Mouse (Mus musculus) cortical plate, adult 2 months (tissue): Measurements from ENCODE around the gene Dlg2. TPM values are rescaled to one million over a fixed set of nuclear protein-coding genes. Genes with fewer than 3 reads are reported as not detected.

ENCODE experiments used
- H3K27ac ChIP-seq: fragments of 200-500 bp; 2 replicates; pipeline ENCODE4 v1.5.1; 2012; ENCODE audit warnings: low read length, control low read depth, inconsistent platforms; ENCODE audit not compliant: insufficient read depth
- H3K4me1 ChIP-seq: fragments of 200-500 bp; 2 replicates; pipeline ENCODE4 v1.6.1; 2011; ENCODE audit warnings: low read length; ENCODE audit not compliant: control insufficient read depth, insufficient read depth
- H3K4me3 ChIP-seq: fragments of 200-500 bp; 2 replicates; pipeline ENCODE4 v1.5.1; 2011; ENCODE audit warnings: mild to moderate bottlenecking, low read length, control low read depth; ENCODE audit not compliant: insufficient read depth
- CTCF ChIP-seq: fragments of 200-500 bp; IDR thresholded peaks from 2 replicates; pipeline ENCODE4 v1.5.1; 2011; ENCODE audit warnings: mild to moderate bottlenecking, control low read depth, low read length; ENCODE audit not compliant: insufficient read depth; ENCODE audit errors: extremely low read depth
- POLR2A ChIP-seq: fragments of 200-500 bp; IDR thresholded peaks from 2 replicates; pipeline ENCODE4 v1.6.1; 2011; ENCODE audit warnings: mild to moderate bottlenecking, low read length, control low read depth; ENCODE audit not compliant: insufficient read depth; ENCODE audit errors: extremely low read depth
- polyA plus RNA-seq: library from polyadenylated mRNA; depleted of rRNA; stranded (reverse); fragments of >200 nt; gene quantifications from 2 replicates; pipeline ENCODE4 v1.2.3, GENCODE M21; 2012

The Dlg2 gene
- polyA plus RNA-seq, 1 experiment = 139 TPM

GRCm38 (mm10) chr7:91832207-91832606 lies 1355.7 kb downstream of the Dlg2 start:
- no peak overlapping the region for H3K27ac ChIP-seq
- TF ChIP-seq POLR2A (no peak), CTCF (no peak)
- H3K4me3 ChIP-seq = no peak overlapping the region
- H3K4me1 ChIP-seq = no peaks in the 10 kb centered on the region

- Histone ChIP-seq H3K4me3 (no peak overlapping the region), H3K4me1 (peaks cover 4% of the 10 kb centered on the region; the same call in 1 of the 2 replicates), H3K27ac (no peak overlapping the region)
- TF ChIP-seq POLR2A (no peak), CTCF (no peak)
Observed at GRCm38 (mm10) chr7:91845723-91846122, 1369.3 kb downstream of the Dlg2 start.

GRCm38 (mm10) chr7:91849364-91849763 lies 1372.9 kb downstream of the Dlg2 start:
- H3K27ac ChIP-seq = no peak overlapping the region
- peaks cover 2% of the 10 kb centered on the region; the same call in 1 of the 2 replicates for H3K4me1 ChIP-seq
- TF ChIP-seq POLR2A (no peak), CTCF (no peak)
- H3K4me3 ChIP-seq = no peak overlapping the region

GRCm38 (mm10) chr7:91853653-91854052 lies 1377.2 kb downstream of the Dlg2 start:
- Histone ChIP-seq H3K4me3 (no peak overlapping the region), H3K27ac (no peak overlapping the region), H3K4me1 (no peaks in the 10 kb centered on the region)
- TF ChIP-seq CTCF (no peak), POLR2A (no peak)

GRCm38 (mm10) chr7:91856931-91857330 lies 1380.5 kb downstream of the Dlg2 start:
- Histone ChIP-seq H3K27ac (no peak overlapping the region), H3K4me3 (no peak overlapping the region), H3K4me1 (no peaks in the 10 kb centered on the region)
- TF ChIP-seq POLR2A (no peak), CTCF (no peak)

- Histone ChIP-seq H3K4me1 (no peaks in the 10 kb centered on the region), H3K4me3 (no peak overlapping the region), H3K27ac (no peak overlapping the region)
- TF ChIP-seq CTCF = no peak
- no peak for TF ChIP-seq POLR2A
Observed at GRCm38 (mm10) chr7:91862806-91863531, 1386.5 kb downstream of the Dlg2 start.

- Histone ChIP-seq H3K4me1 (0 out of 2 replicates have a peak, but pooled peaks cover 2% of the 10 kb centered on the region), H3K27ac (no peak overlapping the region), H3K4me3 (no peak overlapping the region)
- TF ChIP-seq CTCF (no peak), POLR2A (no peak)
Observed at GRCm38 (mm10) chr7:91868919-91869318, 1392.4 kb downstream of the Dlg2 start.

- TF ChIP-seq CTCF (no peak), POLR2A (no peak)
- Histone ChIP-seq H3K4me1 (peaks cover 1% of the 10 kb centered on the region; the same call in 1 of the 2 replicates), H3K4me3 (no peak overlapping the region), H3K27ac (no peak overlapping the region)
Observed at GRCm38 (mm10) chr7:91876831-91877230, 1400.4 kb downstream of the Dlg2 start.

GRCm38 (mm10) chr7:91877804-91878203 lies 1401.3 kb downstream of the Dlg2 start:
- TF ChIP-seq CTCF = no peak
- no peak for TF ChIP-seq POLR2A
- H3K4me1 ChIP-seq = peaks cover 1% of the 10 kb centered on the region; the same call in 1 of the 2 replicates
- H3K4me3 ChIP-seq = no peak overlapping the region
- no peak overlapping the region for H3K27ac ChIP-seq

GRCm38 (mm10) chr7:91886336-91886735 lies 1409.9 kb downstream of the Dlg2 start:
- H3K4me1 ChIP-seq = peaks cover 4% of the 10 kb centered on the region
- no peak for TF ChIP-seq CTCF
- TF ChIP-seq POLR2A = no peak
- no peak overlapping the region for H3K27ac ChIP-seq
- no peak overlapping the region for H3K4me3 ChIP-seq
